22 mouse cellular contexts compared by ENCODE assay signal in the genomic region with DNA sequence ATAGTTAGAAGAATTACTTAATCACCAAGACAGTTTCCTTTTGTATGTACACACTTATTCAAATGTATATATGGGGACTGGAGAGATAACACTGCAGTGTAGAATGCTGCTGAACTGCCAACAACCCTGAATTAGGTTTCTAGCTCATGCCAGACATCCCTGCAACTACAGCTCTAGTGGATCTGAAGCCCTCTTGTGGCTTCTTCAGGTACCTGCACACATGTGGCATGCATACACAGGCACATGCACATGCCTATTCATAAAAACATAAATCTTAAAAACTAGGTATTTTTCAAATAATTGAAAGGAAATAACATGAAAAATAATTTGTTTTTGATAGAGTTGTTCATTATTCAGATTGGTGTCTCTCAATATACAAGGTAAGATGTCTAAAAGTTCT.
DNase-seq lines count a peak whose midpoint lies in the region; TF ChIP-seq lines count a peak whose summit lies in the region.
"Had no signal": no experiment of that assay in that cellular context is flagged by ENCODE, and none has a peak within 500 bp of the region (broad histone marks: within the 10 kb centered on the region; RNA-seq: fewer than 3 reads in every experiment).

No protein-coding gene starts in this region.

- TF ChIP-seq POLR2A in CH12.LX (IDR thresholded peaks at IDR 0.05; ENCODE audit: low read depth, low read length) (no peak), MEL (IDR thresholded peaks at IDR 0.05; ENCODE audit: control insufficient read depth in 1 of 2, insufficient read depth in 1 of 2, low read depth in 1 of 2, low read length in 2 of 2, poor library complexity in 1 of 2) (no peak)

- H3K9me3 ChIP-seq in CH12.LX (replicated peaks; ENCODE audit: low read length) (no peaks in the 10 kb centered on the region), MEL (replicated peaks; ENCODE audit: insufficient read depth, low read length) (no peaks in the 10 kb centered on the region)
- H3K9me3 ChIP-seq: heart, embryonic 13.5 days; hindbrain, embryonic 15.5 days; liver, embryonic 12.5 days; midbrain, embryonic 13.5 days; neural tube, embryonic 13.5 days had no signal

- H3K36me3 ChIP-seq in CH12.LX (replicated peaks in 1 of 2; ENCODE audit: control insufficient read depth in 1 of 2, insufficient read depth in 1 of 2, low read length in 1 of 2): no peaks in the 10 kb centered on the region
- no peaks in the 10 kb centered on the region for H3K36me3 ChIP-seq in MEL (ENCODE audit: control insufficient read depth in 1 of 2, insufficient read depth in 2 of 2, low read length in 2 of 2)
- H3K36me3 ChIP-seq: heart, embryonic 13.5 days; hindbrain, embryonic 15.5 days; liver, embryonic 12.5 days; midbrain, embryonic 13.5 days; neural tube, embryonic 13.5 days had no signal

- TF ChIP-seq EP300 in CH12.LX (IDR thresholded peaks at IDR 0.05; ENCODE audit: low read length): no peak
- TF ChIP-seq EP300 in MEL (IDR thresholded peaks at IDR 0.05; ENCODE audit: low read depth in 1 of 2, low read length in 2 of 2): no peak

- dilution Hi-C loops in CH12.LX (cut with MboI; ENCODE audit: extremely low pct_ligation_motif_present, extremely low pct_unique_long_range_greater_than_20kb, low sequenced_read_pairs): no loop called here

- H3K27ac ChIP-seq in layer of hippocampus, adult 2 months: no peak overlapping the region
- H3K27ac ChIP-seq in CH12.LX (ENCODE audit: insufficient read depth, low read depth): no peak overlapping the region
- no peak overlapping the region for H3K27ac ChIP-seq in MEL (ENCODE audit: control insufficient read depth, low read depth, low read length)
- H3K27ac ChIP-seq: heart, embryonic 13.5 days; hindbrain, embryonic 15.5 days; left cerebral cortex, adult 2 months; liver, embryonic 12.5 days; macrophage; midbrain, embryonic 13.5 days; neural tube, embryonic 13.5 days had no signal

- H3K79me2 ChIP-seq in CH12.LX (replicated peaks; ENCODE audit: control insufficient read depth, extremely low read depth, insufficient read depth, poor library complexity, severe bottlenecking) (no peaks in the 10 kb centered on the region), MEL (ENCODE audit: control insufficient read depth, insufficient read depth, low read length, poor library complexity) (no peaks in the 10 kb centered on the region)

- no peak overlapping the region for H3K4me3 ChIP-seq in layer of hippocampus, adult 2 months
- H3K4me3 ChIP-seq in CH12.LX (replicated peaks in 1 of 3; ENCODE audit: low read depth in 2 of 3, low read length in 2 of 3, poor library complexity in 1 of 3) (no peak overlapping the region), MEL (ENCODE audit: control insufficient read depth in 1 of 2, insufficient read depth in 1 of 2, low read depth in 2 of 2, low read length in 2 of 2) (no peak overlapping the region)
- H3K4me3 ChIP-seq: heart, embryonic 13.5 days; hindbrain, embryonic 15.5 days; left cerebral cortex, adult 2 months; liver, embryonic 12.5 days; midbrain, embryonic 13.5 days; neural tube, embryonic 13.5 days had no signal

- in situ Hi-C loops in CH12.LX (cut with MboI; ENCODE audit: low pct_ligation_motif_present, low pct_unique_long_range_greater_than_20kb, low sequenced_read_pairs): no loop called here

- DNase-seq in layer of hippocampus, adult 2 months (ENCODE audit: low spot score in 2 of 2): no peak
- DNase-seq in layer of hippocampus, postnatal 14 days (ENCODE audit: low spot score in 2 of 2): no peak
- DNase-seq in CH12.LX (ENCODE audit: extremely low read depth) (peak; percentile 7), MEL (ENCODE audit: low read depth, low spot score) (peak; percentile 32)
- DNase-seq in cerebellum, postnatal 4 days (ENCODE audit: low spot score in 2 of 2): no peak
- no peak for DNase-seq in heart, adult 18-20 months
- DNase-seq: adrenal gland, adult 8-10 months; cerebellum, adult 8-10 months; cerebellum, postnatal 25 days; gastrocnemius, postnatal 14 days; heart, postnatal 10 days; kidney, adult 8-10 months; kidney, postnatal 14 days; left cerebral cortex, postnatal 4 days; liver, postnatal 0 days had no signal

- TF ChIP-seq CTCF in layer of hippocampus, adult 2 months (conservative IDR thresholded peaks at IDR 0.05): peak; percentile 22; the same call in 1 of the 2 replicates
- TF ChIP-seq CTCF in CH12.LX (conservative IDR thresholded peaks at IDR 0.05 in 1 of 2, IDR thresholded peaks at IDR 0.05 in 1 of 2; ENCODE audit: low read depth in 2 of 2, low read length in 2 of 2): peak in 1 of 2 experiments; percentile 28; a peak in 1 of 4 replicates
- peak; percentile 14 to 41 (median 18); a peak in 3 of 6 replicates for TF ChIP-seq CTCF in MEL (IDR thresholded peaks at IDR 0.05 in 2 of 3, conservative IDR thresholded peaks at IDR 0.05 in 1 of 3; ENCODE audit: control insufficient read depth in 1 of 3, insufficient read depth in 1 of 3, low read depth in 2 of 3, low read length in 3 of 3, poor library complexity in 1 of 3, severe bottlenecking in 1 of 3)

- no peak overlapping the region for H3K4me2 ChIP-seq in CH12.LX (ENCODE audit: insufficient read depth, low read depth, poor library complexity, severe bottlenecking)
- H3K4me2 ChIP-seq: heart, embryonic 13.5 days; hindbrain, embryonic 15.5 days; liver, embryonic 12.5 days; midbrain, embryonic 13.5 days; neural tube, embryonic 13.5 days had no signal

- no peaks in the 10 kb centered on the region for H3K27me3 ChIP-seq in CH12.LX (replicated peaks)
- no peaks in the 10 kb centered on the region for H3K27me3 ChIP-seq in MEL (ENCODE audit: control insufficient read depth in 1 of 2, insufficient read depth in 2 of 2, low read length in 2 of 2)
- H3K27me3 ChIP-seq: heart, embryonic 13.5 days; hindbrain, embryonic 15.5 days; liver, embryonic 12.5 days; midbrain, embryonic 13.5 days; neural tube, embryonic 13.5 days had no signal

- H3K9ac ChIP-seq in CH12.LX (ENCODE audit: insufficient read depth, low read depth) (no peak overlapping the region), MEL (ENCODE audit: control insufficient read depth, low read depth, low read length, poor library complexity, severe bottlenecking) (no peak overlapping the region)
- H3K9ac ChIP-seq: heart, embryonic 13.5 days; hindbrain, embryonic 15.5 days; liver, embryonic 12.5 days; liver, postnatal 0 days; midbrain, embryonic 13.5 days; neural tube, embryonic 13.5 days had no signal

- TF ChIP-seq RAD21 in CH12.LX (IDR thresholded peaks at IDR 0.05; ENCODE audit: low read depth, low read length): peak; percentile 20
- TF ChIP-seq RAD21 in MEL (IDR thresholded peaks at IDR 0.05; ENCODE audit: low read depth, low read length): peak; percentile 41

- H3K4me1 ChIP-seq in CH12.LX (ENCODE audit: control insufficient read depth in 1 of 2, insufficient read depth in 2 of 2) (peaks cover 2 to 14% of the 10 kb centered on the region in 2 experiments), MEL (ENCODE audit: control insufficient read depth in 1 of 2, insufficient read depth in 2 of 2, low read length in 2 of 2) (no peaks in the 10 kb centered on the region)
- H3K4me1 ChIP-seq: heart, embryonic 13.5 days; hindbrain, embryonic 15.5 days; liver, embryonic 12.5 days; midbrain, embryonic 13.5 days; neural tube, embryonic 13.5 days had no signal

TF ChIP-seq in CH12.LX, 34 proteins besides CTCF, POLR2A, EP300 and RAD21:
- TF ChIP-seq HCFC1 (IDR thresholded peaks at IDR 0.05; ENCODE audit: low read depth, low read length) (no peak), SMC3 (IDR thresholded peaks at IDR 0.05; ENCODE audit: low read depth, low read length) (peak; percentile 30; the same call in 1 of the 2 replicates)

TF ChIP-seq in MEL, 35 proteins besides CTCF, POLR2A, EP300 and RAD21:
- TF ChIP-seq SMC3 (IDR thresholded peaks at IDR 0.05; ENCODE audit: low read depth, low read length): peak; percentile 54
- peak; percentile 12; the same call in 1 of the 2 replicates for TF ChIP-seq ZC3H11A (IDR thresholded peaks at IDR 0.05; ENCODE audit: low read depth, low read length)
- TF ChIP-seq MYC (IDR thresholded peaks at IDR 0.05; ENCODE audit: low read depth, low read length): no peak
- TF ChIP-seq GABPA (IDR thresholded peaks at IDR 0.05; ENCODE audit: low read depth, low read length): no peak

Comparison
In these comparisons a context has a peak if more than half of its experiments do, and no peak if none do; other contexts are left out.
1. DNase-seq: peak in CH12.LX (single experiment) and MEL (single experiment); none in layer of hippocampus, adult 2 months (0 of 2), layer of hippocampus, postnatal 14 days (0 of 2), cerebellum, postnatal 4 days (0 of 2) and heart, adult 18-20 months (0 of 2).